Mouse (Mus musculus) liver, adult 2 months (tissue): ENCODE results near the gene Sfxn3.

Source experiments
- CTCF ChIP-seq: fragments of 200-500 bp; IDR thresholded peaks from 2 replicates; pipeline ENCODE4 v1.5.1; 2011; ENCODE audit warnings: low read depth, low read length, control low read depth
- POLR2A ChIP-seq: fragments of 200-500 bp; IDR thresholded peaks from 2 replicates; pipeline ENCODE4 v1.6.1; 2011; ENCODE audit warnings: low read length, control low read depth; ENCODE audit not compliant: insufficient read depth; ENCODE audit errors: extremely low read depth

GRCm38 (mm10) chr19:45056908-45057698 is 9.8 kb downstream of the Sfxn3 start:
- TF ChIP-seq CTCF (no peak), POLR2A (no peak)
